Mouse (Mus musculus) frontal cortex, adult 2 months (tissue): ENCODE data around the gene Olfr1295. TPM values are rescaled to one million over a fixed set of nuclear protein-coding genes. Genes with fewer than 3 reads are reported as not detected.

Experiments used
- DNase-seq, 2 experiments: peaks; one replicate each; pipeline ENCODE4 v3.0.0; 2022; ENCODE audit warnings: low spot score in 1 of 2; ENCODE audit errors: extremely low spot score in 1 of 2
- polyA plus RNA-seq: library from polyadenylated mRNA; depleted of rRNA; stranded (reverse); fragments of >200 nt; gene quantifications from 2 replicates; pipeline ENCODE4 v1.2.3, GENCODE M21; 2012; rRNA removed

The Olfr1295 gene
- 0.17 TPM in 1 of 2 replicates, not detected in the other for polyA plus RNA-seq

DNA sequence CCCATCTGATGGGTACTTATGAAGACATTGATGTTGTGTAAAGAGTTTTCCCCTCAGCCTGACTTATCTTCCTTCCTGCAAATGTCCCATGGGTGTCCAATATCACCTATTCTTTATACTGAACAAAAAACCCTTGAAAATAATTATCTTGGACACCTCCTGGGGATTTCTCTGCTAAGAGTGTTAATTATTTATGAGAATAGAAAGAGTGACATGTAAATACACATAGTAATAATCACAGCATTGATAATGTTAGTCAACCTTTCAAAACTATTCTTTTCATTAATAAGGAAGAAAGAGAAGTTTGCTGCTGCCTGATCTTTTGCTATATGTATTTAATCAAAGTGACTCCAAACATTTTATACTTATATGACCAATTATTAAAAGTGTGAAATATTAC is at the start of gene Olfr1295:
TSS of gene Olfr1295 (minus strand) at position 101 of the 400 bp plus-strand sequence.
- DNase-seq = no peak

DNA sequence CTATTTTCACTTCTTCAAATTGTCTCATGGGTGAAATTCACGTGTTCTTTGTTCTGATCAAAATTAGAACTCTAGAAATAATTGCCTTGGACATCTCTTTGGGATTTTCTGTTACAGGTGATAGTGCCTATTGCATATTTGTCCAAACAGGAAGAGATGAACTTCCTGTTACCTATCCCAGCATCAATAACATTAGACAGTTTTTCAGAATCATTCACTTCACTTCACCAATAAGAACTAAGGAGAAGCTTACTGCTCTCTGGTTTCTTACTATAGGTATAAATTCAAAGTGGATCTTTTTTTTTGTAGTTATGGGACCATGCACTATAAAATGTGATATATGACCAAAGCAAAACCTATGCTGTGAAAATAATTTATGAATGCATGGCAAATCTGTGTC is 29.3 kb downstream of the Olfr1295 start, which contains the start of gene Olfr1294:
TSS of gene Olfr1294 (minus strand) at position 101 of the 400 bp plus-strand sequence.
- no peak for DNase-seq

DNA sequence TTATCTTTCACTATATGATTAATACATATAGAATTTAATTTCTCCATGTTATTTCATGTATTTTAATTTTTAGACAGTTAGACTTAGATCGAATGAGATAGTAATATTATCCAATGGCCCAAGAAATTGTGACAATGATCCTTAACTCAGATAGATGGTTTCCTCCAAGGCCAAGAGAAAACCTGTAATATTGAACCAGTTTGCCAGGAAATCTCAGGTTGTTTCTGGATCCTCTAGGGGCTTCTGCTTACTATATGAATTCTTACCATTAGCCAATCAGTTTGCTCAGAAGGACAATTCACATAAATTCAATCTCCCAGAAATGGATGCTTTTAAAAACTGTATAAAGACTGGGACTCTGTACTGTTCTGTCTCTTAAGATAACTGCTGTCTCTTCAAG is 44.6 kb downstream of the Olfr1295 start, which contains the start of gene Olfr1293-ps:
TSS of gene Olfr1293-ps (plus strand) at position 301 of the 400 bp plus-strand sequence.
- DNase-seq = no peak

DNA sequence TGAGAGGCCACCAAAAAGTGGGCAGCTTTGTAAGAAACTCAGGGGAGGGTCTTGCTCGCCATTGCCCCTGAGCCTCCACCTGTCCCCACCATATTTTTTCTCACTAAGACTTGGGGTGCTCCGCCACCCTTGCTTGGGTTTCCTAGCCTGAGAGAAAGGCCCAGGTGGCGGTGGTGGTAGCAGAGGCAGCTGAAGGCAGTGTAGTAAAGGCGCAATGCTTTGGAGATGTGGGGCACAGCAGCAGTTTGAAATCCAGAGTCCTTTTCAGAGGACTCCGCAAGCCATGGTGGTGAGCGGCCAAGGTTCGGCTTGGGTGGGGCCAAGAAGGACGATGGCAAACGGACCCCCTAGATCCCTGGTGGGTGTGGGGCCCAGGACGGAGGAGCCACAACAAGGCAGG is 52.0 kb downstream of the Olfr1295 start:
- DNase-seq = no peak

Other genes starting within 250 kb of the Olfr1295 start
- gene Olfr1281, start 243.2 kb downstream of the Olfr1295 start, polyA plus RNA-seq = not detected in 2 replicates
- not detected in 2 replicates for gene Olfr1282, start 233.6 kb downstream of the Olfr1295 start, polyA plus RNA-seq
- gene Olfr1283, start 202.9 kb downstream of the Olfr1295 start, polyA plus RNA-seq = not detected in 2 replicates
- gene Olfr1284, start 194.2 kb downstream of the Olfr1295 start, polyA plus RNA-seq = not detected in 2 replicates
- not detected in 2 replicates for gene Olfr1286, start 146.6 kb downstream of the Olfr1295 start, polyA plus RNA-seq
- gene Olfr1287, start 120.5 kb downstream of the Olfr1295 start, polyA plus RNA-seq = not detected in 2 replicates
- not detected in 2 replicates for gene Olfr1288, start 95.6 kb downstream of the Olfr1295 start, polyA plus RNA-seq
- gene Olfr1289, start 88.9 kb downstream of the Olfr1295 start, polyA plus RNA-seq = not detected in 2 replicates
- 0.15 TPM in 1 of 2 replicates, not detected in the other for gene Olfr1290, start 75.9 kb downstream of the Olfr1295 start, polyA plus RNA-seq
- not detected in 2 replicates for gene Olfr1291-ps1, start 72.5 kb downstream of the Olfr1295 start, polyA plus RNA-seq
- not detected in 2 replicates for gene Olfr1293-ps, start 44.5 kb downstream of the Olfr1295 start, polyA plus RNA-seq
- gene Olfr1294, start 29.4 kb downstream of the Olfr1295 start, polyA plus RNA-seq = 0.04 TPM in 1 of 2 replicates, not detected in the other
- gene Olfr1297, start 56.8 kb upstream of the Olfr1295 start, polyA plus RNA-seq = 0.04 TPM in 1 of 2 replicates, not detected in the other
- not detected in 2 replicates for gene Olfr1298, start 79.5 kb upstream of the Olfr1295 start, polyA plus RNA-seq
- not detected in 2 replicates for gene Olfr1299, start 91.7 kb upstream of the Olfr1295 start, polyA plus RNA-seq
- gene Olfr1301, start 181.3 kb upstream of the Olfr1295 start, polyA plus RNA-seq = 0.04 and 0.19 TPM in 2 replicates
- gene Olfr1302, start 207.7 kb upstream of the Olfr1295 start, polyA plus RNA-seq = not detected in 2 replicates